Mouse (Mus musculus): ENCODE data around the gene Otud5.
"Not testable (repeated sequence)": the region's sequence is repeated elsewhere in the genome, so short reads cannot be mapped to it uniquely, and the experiment has no call there.

Otud5 gene

GRCm38 (mm10) chrX:7879819-7880218 is 38.7 kb downstream of the Otud5 start:
- DNase-seq (ENCODE audit: low spot score), result peak; percentile 23

DNA sequence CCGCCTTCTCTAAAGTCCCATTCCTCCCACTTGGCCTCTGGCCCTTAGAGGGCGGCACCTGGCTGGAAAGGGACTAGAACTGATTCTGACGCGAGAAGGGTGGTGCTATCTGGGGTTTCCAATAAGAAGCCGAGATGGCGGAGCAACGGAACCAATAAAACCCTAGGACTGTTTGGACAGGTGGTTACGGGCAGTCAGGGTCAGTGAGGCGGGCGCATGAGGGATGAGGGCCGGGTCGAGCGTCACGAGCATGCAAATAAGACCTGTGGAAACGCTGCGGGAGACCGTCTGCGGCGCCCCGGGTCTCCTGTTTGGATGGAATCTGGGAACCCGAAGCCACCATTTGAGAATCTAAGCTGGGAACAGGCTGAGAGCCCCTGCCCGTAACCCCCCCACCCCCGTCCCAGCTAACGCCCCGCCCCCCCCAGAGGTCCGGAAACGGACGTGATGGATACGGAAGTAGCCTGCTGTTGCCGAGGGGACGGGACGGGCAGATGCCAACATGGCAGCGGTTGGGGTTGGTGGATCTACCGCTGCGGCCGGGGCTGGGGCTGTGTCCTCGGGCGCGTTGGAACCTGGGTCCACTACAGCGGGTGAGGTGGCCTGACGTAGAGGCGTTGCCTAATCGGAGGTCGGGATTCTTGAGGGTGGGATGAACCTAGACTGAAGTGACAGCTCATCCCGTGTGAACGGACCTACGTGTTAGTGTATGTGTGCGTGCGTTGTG is 42.8 kb downstream of the Otud5 start, which contains the start of gene Slc35a2:
Slc35a2 (plus strand) TSS at position 188 of the 727 bp plus-strand sequence.
- peak; percentile 57 for DNase-seq (ENCODE audit: low spot score)

DNA sequence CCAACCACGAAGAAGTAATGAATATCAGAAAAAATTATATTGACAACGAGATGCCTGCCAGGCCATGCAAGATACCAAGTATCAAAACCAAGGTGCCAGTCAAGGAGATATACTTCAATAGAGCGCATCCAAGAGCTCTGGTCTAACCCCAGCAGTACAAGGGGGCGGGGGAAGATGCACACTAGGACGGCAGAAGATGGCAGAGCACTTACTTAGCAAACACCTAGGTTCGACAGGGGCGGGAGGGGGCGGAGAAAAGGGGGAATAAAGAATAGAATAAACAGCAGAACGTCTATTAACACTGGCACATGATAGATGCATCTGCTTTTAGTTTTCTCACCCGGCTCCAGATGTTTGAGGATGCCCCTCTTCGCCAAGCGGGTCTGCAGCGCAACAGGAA is 57.0 kb downstream of the Otud5 start:
- no peak for DNase-seq (ENCODE audit: low spot score)

GRCm38 (mm10) chrX:7898880-7899874 is 58.0 kb downstream of the Otud5 start, which contains the start of the genes Pqbp1 and Timm17b:
Gene Pqbp1, minus strand, starts transcription at chrX:7899269.
Gene Timm17b, plus strand, starts transcription at chrX:7899357.
- DNase-seq (ENCODE audit: low spot score), result peak; percentile 72

DNA sequence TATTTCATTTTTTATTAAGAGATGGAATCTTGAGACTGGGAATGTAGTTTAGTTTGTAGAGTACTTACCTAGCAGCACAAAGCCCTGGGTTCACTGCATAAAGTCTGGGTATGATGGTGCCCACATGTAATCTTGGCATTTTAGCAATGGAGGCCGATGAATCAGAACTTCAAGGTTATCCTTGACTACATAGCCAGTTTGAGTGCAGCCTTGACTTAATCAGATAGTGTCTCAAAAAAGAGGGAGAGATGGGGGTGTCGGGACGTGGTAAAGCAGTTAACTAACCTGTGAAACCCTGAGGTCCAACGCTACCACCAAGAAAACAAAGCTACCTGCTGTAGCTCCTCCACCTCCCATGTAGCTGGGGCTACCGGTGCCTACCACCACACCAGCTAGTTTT is 63.3 kb downstream of the Otud5 start:
- DNase-seq (ENCODE audit: low spot score), result no peak

DNA sequence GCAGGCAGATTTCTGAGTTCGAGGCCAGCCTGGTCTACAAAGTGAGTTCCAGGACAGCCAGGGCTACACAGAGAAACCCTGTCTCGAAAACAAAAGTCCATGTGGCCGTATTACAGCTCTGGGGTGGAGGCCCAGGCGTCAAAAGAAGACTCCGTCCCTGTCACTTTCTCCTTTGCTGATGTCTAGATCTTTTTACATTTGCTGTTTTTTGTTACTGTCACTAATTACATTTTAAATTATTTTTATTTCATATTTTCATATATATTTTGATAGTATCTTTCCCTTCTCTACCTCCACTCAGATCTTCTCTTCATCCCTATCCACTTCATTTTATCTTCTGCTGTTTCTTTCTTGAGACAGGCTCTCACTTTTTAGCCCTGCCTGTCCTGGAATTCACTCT is 66.6 kb downstream of the Otud5 start, which contains the start of gene Gm10491:
Gm10491 (minus strand) TSS at position 101 of the 400 bp plus-strand sequence.
- no peak for DNase-seq (ENCODE audit: low spot score)

DNA sequence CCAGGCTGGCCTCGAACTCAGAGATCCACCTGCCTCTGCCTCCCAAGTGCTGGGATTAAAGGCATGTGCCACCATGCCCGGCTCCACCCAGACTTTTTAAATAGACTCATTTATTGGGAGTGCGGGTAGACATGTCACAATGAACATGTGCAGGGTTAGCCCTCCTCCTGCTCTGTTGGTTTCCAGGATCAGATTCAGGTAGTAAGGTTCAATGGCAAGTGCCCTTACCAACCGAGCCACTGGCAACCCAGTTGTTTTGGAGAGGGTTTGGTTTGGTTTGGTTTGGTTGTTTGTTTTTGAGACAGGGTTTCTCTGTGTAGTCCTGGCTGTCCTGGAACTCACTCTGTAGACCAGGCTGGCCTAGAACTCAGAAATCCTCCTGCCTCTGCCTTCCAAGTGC is 68.1 kb downstream of the Otud5 start, which contains the start of gene Gm10490:
Gm10490 (plus strand) TSS at position 301 of the 400 bp plus-strand sequence.
- not testable (repeated sequence) for DNase-seq (ENCODE audit: low spot score)

DNA sequence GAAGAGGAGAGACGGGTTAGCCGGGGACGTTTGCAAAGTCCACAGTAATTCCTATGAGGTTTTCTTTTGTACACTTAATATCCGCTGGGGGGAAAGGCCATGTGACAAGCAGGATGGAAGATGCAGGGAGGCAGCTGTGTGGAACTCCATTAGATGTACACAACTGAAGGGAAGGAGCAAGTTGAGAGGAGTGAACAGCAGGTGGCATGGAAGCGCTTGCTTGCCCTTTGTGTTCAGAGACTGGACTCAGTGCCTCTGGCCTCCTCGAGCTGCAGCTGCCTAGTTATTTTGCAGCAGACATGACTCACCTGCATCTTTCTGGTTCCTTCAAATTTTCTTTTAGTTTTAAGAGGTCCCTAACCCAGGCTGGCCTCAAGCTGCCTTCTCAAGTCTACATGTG is 69.3 kb downstream of the Otud5 start:
- no peak for DNase-seq (ENCODE audit: low spot score)

DNA sequence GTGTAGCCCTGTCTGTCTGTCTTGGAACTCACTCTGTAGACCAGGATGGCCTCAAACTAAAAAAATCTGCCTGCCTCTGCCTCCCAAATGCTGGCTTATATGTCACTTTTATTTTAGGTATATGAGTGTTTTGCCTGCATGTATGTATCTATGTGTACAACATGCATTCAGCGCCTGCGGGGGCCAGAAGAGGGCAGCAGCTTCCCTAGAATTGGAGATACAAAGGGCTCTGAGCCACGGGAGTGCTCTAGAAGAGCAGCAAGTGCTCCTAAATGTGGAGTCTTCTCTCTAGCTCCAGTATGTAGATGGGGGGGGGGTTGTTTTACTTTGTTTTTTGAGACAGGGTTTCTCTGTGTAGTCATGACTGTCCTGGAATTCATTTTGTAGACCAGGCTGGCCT is 74.5 kb downstream of the Otud5 start:
- not testable (repeated sequence) for DNase-seq (ENCODE audit: low spot score)

DNA sequence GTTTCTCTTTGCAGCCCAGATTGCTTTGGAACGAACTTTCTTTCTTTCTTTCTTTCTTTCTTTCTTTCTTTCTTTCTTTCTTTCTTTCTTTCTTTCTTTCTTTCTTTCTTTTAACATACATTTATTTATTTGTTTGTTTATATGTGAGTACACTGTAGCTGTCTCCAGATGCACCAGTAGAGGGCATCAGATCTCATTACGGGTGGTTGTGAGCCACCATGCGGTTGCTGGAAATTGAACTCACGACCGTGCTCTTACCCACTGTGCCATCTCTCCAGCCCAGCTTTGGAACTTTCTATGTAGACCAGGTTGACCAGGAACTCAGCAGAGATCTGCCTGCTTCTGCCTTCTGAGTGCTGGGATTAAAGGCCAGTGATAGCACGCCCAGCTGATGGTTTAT is 76.8 kb downstream of the Otud5 start:
- not testable (repeated sequence) for DNase-seq (ENCODE audit: low spot score)

DNA sequence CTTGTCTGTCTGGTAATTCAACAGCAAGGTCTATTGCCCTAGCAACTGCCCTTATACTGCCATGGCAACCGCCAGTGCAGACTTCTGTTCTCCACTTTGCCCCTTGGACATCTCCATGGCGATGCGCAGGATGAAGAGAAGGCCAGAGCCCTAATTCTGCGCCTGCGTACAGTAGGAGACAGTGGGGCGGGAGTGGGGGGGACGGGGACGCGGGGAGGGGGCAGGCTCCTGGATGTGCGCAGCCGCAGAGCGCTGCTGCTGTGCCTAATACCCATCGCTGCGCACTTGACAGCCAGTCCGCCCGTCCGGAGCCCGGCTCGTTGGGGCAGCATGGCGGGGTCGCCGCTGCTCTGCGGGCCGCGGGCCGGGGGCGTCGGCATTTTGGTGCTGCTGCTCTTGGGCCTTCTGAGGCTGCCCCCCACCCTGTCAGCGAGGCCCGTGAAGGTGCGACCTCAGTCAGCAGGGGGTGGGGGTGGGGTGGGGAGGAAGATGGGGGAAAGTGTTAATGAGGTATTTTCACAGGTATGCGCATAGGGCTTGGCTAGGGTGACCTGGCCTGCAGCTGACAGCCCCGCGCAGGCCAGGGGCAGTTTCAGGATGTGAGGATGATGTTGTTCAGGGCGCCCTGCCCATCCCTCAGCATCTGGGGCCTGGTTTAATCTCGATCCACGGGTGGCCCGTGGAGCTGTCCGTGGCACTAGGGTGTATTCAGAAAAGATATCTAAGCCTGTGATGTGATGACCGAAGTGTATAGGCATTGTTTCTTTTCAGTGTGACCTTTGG is 78.6 kb downstream of the Otud5 start, which contains the start of gene Pcsk1n:
Pcsk1n (plus strand) TSS at position 222 of the 783 bp plus-strand sequence.
- no peak for DNase-seq (ENCODE audit: low spot score)

DNA sequence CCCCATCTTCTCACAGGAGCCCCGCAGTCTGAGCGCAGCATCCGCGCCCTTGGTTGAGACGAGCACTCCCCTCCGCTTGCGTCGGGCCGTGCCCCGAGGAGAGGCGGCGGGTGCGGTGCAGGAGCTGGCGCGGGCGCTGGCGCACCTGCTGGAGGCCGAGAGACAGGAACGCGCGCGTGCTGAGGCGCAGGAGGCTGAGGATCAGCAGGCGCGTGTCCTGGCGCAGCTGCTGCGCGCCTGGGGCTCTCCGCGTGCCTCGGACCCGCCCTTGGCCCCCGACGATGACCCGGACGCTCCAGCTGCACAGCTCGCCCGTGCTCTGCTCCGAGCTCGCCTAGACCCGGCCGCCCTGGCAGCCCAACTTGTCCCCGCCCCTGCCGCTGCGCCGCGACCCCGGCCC is 80.9 kb downstream of the Otud5 start:
- DNase-seq (ENCODE audit: low spot score), result no peak

Measured in urinary bladder, postnatal 25 days (tissue).